Mouse (Mus musculus) limb, embryonic 10.5 days (tissue): ENCODE results near the gene Tex14. TPM values are rescaled to one million over a fixed set of nuclear protein-coding genes. Genes with fewer than 3 reads are reported as not detected.

Experiments used
- DNase-seq: peaks from one replicate; pipeline ENCODE4 v3.0.0-alpha.2; 2017; ENCODE audit warnings: low spot score
- H3K27ac ChIP-seq: fragments of 300-500 bp; sonication (generic); 2 replicates; pipeline ENCODE4 v1.5.1; 2016; ENCODE audit warnings: mild to moderate bottlenecking
- H3K27me3 ChIP-seq: fragments of 300-500 bp; sonication (generic); 2 replicates; pipeline ENCODE4 v1.6.1; 2016; ENCODE audit warnings: low read depth, mild to moderate bottlenecking; ENCODE audit not compliant: poor library complexity, severe bottlenecking
- H3K36me3 ChIP-seq: fragments of 300-500 bp; sonication (generic); 2 replicates; pipeline ENCODE4 v1.6.1; 2016; ENCODE audit warnings: mild to moderate bottlenecking, moderate library complexity
- H3K4me1 ChIP-seq: fragments of 300-500 bp; sonication (generic); 2 replicates; pipeline ENCODE4 v1.6.1; 2016
- H3K4me3 ChIP-seq: fragments of 300-500 bp; sonication (generic); 2 replicates; pipeline ENCODE4 v1.5.1; 2016; ENCODE audit warnings: mild to moderate bottlenecking, moderate library complexity
- H3K9me3 ChIP-seq: fragments of 300-500 bp; sonication (generic); replicated peaks from 2 replicates; pipeline ENCODE4 v1.6.1; 2016; ENCODE audit warnings: mild to moderate bottlenecking
- WGBS: fragments of 180-500 bp; shearing (Covaris S2); methylation state at CpG from one replicate; pipeline ENCODE4 v1.1.7; 2016; 5-methylcytosine and 5-hydroxymethylcytosine counted together
- polyA plus RNA-seq: library from polyadenylated mRNA; unstranded; fragments of >200 nt; fragmentation: Nextera tagmentation; extraction: Ambion mirVana; gene quantifications from 2 replicates; pipeline ENCODE4 v1.2.1, GENCODE M21; 2016

Gene Tex14
- polyA plus RNA-seq, 1 experiment from 2014 or later, result 0.16 TPM

DNA sequence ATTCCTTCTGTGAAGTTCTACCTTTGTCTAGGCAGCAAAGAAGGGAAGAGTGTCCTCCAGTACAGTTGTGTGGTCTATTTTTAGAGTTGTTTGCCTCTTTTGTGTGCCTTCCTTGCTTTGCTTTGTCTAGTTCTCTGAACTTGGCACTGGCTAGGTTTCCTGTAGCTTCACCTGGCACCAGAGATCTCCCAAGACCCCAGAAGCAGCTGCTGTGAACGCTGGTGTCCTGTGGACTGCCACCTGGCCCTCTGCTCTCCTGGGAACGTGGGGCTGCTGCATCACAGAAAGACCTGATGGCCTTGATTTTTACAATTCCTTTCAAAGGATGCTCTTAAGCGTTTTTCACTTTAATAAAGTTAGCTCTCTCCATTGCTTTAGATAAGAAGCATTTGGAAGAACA is 138.0 kb downstream of the Tex14 start:
- no peak overlapping the region for H3K4me3 ChIP-seq
- no peaks in the 10 kb centered on the region for H3K27me3 ChIP-seq
- WGBS, result 67% methylated on average over 3 of the region's 3 CpGs
- DNase-seq, result no peak
- H3K27ac ChIP-seq, result no peak overlapping the region
- peaks cover 6% of the 10 kb centered on the region; the same call in 1 of the 2 replicates for H3K4me1 ChIP-seq
- H3K9me3 ChIP-seq, result no peaks in the 10 kb centered on the region
- no peaks in the 10 kb centered on the region for H3K36me3 ChIP-seq

DNA sequence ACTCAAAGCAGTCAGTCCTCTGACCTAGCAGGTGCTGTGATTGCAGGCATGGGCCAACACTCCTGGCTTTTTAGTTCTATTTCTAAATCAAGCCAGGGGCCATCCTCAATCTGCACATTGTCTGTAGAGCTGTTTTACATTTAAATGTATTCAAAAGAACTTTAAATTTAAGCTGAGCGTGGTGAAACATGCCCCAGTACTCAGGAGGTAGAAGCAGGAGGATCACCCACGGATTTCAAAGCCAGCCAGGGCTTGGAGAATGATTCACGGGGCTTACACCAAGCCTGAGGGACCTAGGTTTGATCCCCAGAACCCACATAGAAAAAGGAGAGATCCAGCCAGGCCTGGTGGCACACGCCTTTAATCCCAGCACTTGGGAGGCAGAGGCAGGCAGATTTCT is 148.5 kb downstream of the Tex14 start:
- Histone ChIP-seq H3K27ac (no peak overlapping the region), H3K9me3 (no peaks in the 10 kb centered on the region), H3K4me1 (no peaks in the 10 kb centered on the region), H3K27me3 (no peaks in the 10 kb centered on the region), H3K4me3 (no peak overlapping the region), H3K36me3 (no peaks in the 10 kb centered on the region)
- WGBS, result 82% methylated on average over 4 of the region's 4 CpGs
- DNase-seq, result no peak

GRCm38 (mm10) chr11:87554386-87554785 is 149.5 kb downstream of the Tex14 start:
- no peaks in the 10 kb centered on the region for H3K9me3 ChIP-seq
- H3K27me3 ChIP-seq, result no peaks in the 10 kb centered on the region
- H3K27ac ChIP-seq, result no peak overlapping the region
- no peaks in the 10 kb centered on the region for H3K4me1 ChIP-seq
- H3K4me3 ChIP-seq, result no peak overlapping the region
- no peaks in the 10 kb centered on the region for H3K36me3 ChIP-seq
- no peak for DNase-seq
- WGBS, result 85% methylated on average over 5 of the region's 5 CpGs

DNA sequence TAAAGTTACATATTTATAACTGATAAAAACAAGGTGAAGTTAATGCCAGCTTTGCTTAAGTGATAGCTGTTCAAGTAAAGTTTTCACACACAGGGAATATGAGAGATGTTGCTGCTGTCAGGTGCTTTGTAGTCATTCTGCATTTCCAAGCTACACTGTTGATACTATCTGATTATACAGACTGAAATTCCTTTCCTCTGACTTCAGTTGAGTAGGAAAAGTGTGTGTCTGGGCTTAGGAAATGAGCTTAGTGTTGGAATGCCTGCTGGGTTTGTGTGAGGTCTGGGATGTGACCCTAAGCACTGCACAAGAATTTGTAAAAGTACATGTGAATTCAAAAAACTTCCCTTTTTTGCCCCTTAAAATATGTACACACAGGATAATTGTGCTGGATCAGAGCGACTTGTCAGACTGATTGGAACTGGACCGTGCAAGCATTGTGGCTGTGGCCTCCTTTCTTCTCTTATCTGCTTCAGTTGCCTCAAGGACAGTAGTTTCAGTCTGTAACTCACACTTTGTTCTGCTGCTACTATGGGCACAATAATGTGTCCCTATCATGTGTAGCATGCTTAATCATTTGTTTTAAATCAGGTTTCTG is 150.3 kb downstream of the Tex14 start:
- Histone ChIP-seq H3K4me3 (no peak overlapping the region), H3K36me3 (no peaks in the 10 kb centered on the region), H3K27me3 (no peaks in the 10 kb centered on the region), H3K4me1 (no peaks in the 10 kb centered on the region), H3K27ac (no peak overlapping the region), H3K9me3 (no peaks in the 10 kb centered on the region)
- no peak for DNase-seq
- WGBS, result 73% methylated on average over 2 of the region's 2 CpGs

DNA sequence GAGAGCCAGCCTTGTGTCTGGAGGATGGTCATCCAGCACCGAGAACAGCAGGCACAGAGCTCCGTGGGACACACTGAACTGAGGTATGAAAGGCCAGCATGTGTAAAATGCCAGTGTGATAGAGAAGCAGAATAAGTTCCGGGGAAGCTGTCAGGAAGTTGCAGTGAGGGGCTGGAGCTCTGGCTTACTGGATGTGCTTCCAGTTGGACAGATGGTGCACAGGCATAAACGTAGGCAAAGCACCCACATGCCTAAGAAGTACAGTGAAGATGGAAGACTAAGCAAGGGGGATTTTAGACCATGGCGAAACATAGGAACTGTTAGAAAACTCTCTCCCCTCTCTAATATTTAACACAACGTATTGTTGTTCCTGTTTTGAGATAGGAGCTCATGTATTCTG is 156.3 kb downstream of the Tex14 start:
- no peaks in the 10 kb centered on the region for H3K4me1 ChIP-seq
- DNase-seq, result no peak
- no peaks in the 10 kb centered on the region for H3K36me3 ChIP-seq
- H3K4me3 ChIP-seq, result no peak overlapping the region
- H3K27me3 ChIP-seq, result no peaks in the 10 kb centered on the region
- WGBS, result 88% methylated on average over 6 of the region's 6 CpGs
- no peaks in the 10 kb centered on the region for H3K9me3 ChIP-seq
- no peak overlapping the region for H3K27ac ChIP-seq

GRCm38 (mm10) chr11:87566501-87566900 is 161.6 kb downstream of the Tex14 start, which contains the start of gene Gm11492:
TSS of gene Gm11492 (plus strand) at chr11:87566653.
- no peaks in the 10 kb centered on the region for H3K27me3 ChIP-seq
- no peaks in the 10 kb centered on the region for H3K9me3 ChIP-seq
- H3K4me1 ChIP-seq, result no peaks in the 10 kb centered on the region
- H3K4me3 ChIP-seq, result no peak within 1 kb of the TSS
- no peaks in the 10 kb centered on the region for H3K36me3 ChIP-seq
- DNase-seq, result no peak
- H3K27ac ChIP-seq, result no peak within 1 kb of the TSS
- WGBS, result 86% methylated on average over 3 of the region's 3 CpGs

- Histone ChIP-seq H3K9me3 (no peaks in the 10 kb centered on the region), H3K27ac (no peak within 1 kb of the TSS), H3K36me3 (no peaks in the 10 kb centered on the region), H3K4me1 (no peaks in the 10 kb centered on the region), H3K27me3 (no peaks in the 10 kb centered on the region), H3K4me3 (no peak within 1 kb of the TSS)
- no peak for DNase-seq
- WGBS, result 84% methylated on average over 7 of the region's 7 CpGs
These were observed 163.5 kb downstream of the Tex14 start, which contains the start of gene Sept4 for GRCm38 (mm10) chr11:87568255-87568953. TSS of gene Sept4 (plus strand) at chr11:87568903.

DNA sequence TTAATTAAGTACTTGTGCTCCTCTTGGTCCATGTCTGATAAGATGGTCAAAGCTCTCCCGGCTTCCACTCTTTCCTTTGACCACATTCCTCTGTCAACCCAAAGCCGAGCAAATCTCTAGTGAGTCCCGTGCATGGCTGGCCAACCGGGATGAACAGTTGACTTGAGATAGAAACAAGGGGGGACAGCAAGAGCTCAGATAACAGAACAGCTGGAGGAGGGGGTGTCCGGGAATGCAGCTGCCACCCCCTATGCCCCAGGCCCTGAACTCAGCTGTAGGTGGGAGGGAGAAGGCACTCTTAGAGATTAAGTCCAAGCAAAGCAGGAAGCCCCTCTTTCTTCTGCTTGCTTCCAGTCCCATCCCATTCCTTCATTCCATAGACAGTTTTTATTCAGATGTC is 165.9 kb downstream of the Tex14 start:
- Histone ChIP-seq H3K4me3 (no peak overlapping the region), H3K27ac (no peak overlapping the region), H3K4me1 (no peaks in the 10 kb centered on the region), H3K36me3 (no peaks in the 10 kb centered on the region), H3K9me3 (no peaks in the 10 kb centered on the region), H3K27me3 (no peaks in the 10 kb centered on the region)
- WGBS, result 83% methylated on average over 5 of the region's 5 CpGs
- DNase-seq, result no peak

GRCm38 (mm10) chr11:87571361-87571950 is 166.6 kb downstream of the Tex14 start:
- Histone ChIP-seq H3K9me3 (no peaks in the 10 kb centered on the region), H3K4me1 (no peaks in the 10 kb centered on the region), H3K4me3 (no peak overlapping the region), H3K27ac (no peak overlapping the region), H3K27me3 (peaks cover 3% of the 10 kb centered on the region; the same call in 1 of the 2 replicates), H3K36me3 (no peaks in the 10 kb centered on the region)
- no peak for DNase-seq
- 92% methylated on average over 1 of the region's 1 CpGs for WGBS

- H3K27me3 ChIP-seq, result peaks cover 16% of the 10 kb centered on the region
- 88% methylated on average over 7 of the region's 7 CpGs for WGBS
- H3K9me3 ChIP-seq, result no peaks in the 10 kb centered on the region
- H3K4me1 ChIP-seq, result peaks cover 14% of the 10 kb centered on the region
- no peaks in the 10 kb centered on the region for H3K36me3 ChIP-seq
- no peak overlapping the region for H3K4me3 ChIP-seq
- no peak for DNase-seq
- H3K27ac ChIP-seq, result no peak overlapping the region
These were observed 168.9 kb downstream of the Tex14 start for GRCm38 (mm10) chr11:87573751-87574150.

DNA sequence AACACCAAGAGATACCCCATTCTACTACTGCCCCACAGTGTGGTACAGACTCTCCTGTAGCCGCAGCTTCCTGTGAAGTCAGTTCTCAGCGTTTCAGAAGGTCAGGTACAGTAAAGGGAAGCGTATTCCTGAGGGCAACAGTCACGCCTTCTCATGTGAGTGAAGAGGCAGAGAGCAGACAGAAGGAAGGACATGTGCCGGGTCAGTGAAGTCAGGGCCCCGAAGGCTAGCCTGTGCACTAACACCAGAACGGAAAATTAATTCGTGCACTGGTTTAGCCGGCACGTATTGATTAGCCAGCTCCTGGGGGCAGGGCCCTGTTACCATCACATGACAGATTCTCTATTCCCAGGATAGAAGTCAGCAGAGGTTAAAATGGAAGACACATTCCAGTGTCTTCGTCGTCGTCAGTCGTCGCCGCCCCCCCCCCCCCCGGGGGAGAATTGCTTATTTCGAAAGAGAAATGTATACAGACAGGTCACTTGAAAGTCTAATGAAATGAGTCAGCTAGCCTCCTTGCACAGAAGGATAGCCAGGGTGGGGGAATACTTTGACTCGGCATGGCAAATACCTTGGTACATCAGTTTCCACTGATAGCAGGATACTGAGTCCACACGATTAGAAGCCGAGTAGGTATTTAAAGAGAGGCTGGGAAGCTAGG is 169.8 kb downstream of the Tex14 start:
- no peak for DNase-seq
- no peaks in the 10 kb centered on the region for H3K9me3 ChIP-seq
- no peak overlapping the region for H3K27ac ChIP-seq
- H3K27me3 ChIP-seq, result peaks cover 22% of the 10 kb centered on the region
- peaks cover 23% of the 10 kb centered on the region for H3K4me1 ChIP-seq
- 80% methylated on average over 21 of the region's 21 CpGs for WGBS
- no peaks in the 10 kb centered on the region for H3K36me3 ChIP-seq
- no peak overlapping the region for H3K4me3 ChIP-seq

- 24% methylated on average over 6 of the region's 6 CpGs for WGBS
These were observed 172.9 kb downstream of the Tex14 start for GRCm38 (mm10) chr11:87577601-87578248.

More at GRCm38 (mm10) chr11:87577601-87578248, 172.9 kb downstream of the Tex14 start:
- H3K9me3 ChIP-seq, result no peaks in the 10 kb centered on the region
- peaks cover 38% of the 10 kb centered on the region for H3K27me3 ChIP-seq
- no peak for DNase-seq
- H3K27ac ChIP-seq, result no peak overlapping the region
- no peaks in the 10 kb centered on the region for H3K36me3 ChIP-seq
- H3K4me3 ChIP-seq, result peak overlapping the region; percentile 73
- peaks cover 23% of the 10 kb centered on the region for H3K4me1 ChIP-seq
